20 mouse cellular contexts compared by ENCODE assay signal in the genomic region with DNA sequence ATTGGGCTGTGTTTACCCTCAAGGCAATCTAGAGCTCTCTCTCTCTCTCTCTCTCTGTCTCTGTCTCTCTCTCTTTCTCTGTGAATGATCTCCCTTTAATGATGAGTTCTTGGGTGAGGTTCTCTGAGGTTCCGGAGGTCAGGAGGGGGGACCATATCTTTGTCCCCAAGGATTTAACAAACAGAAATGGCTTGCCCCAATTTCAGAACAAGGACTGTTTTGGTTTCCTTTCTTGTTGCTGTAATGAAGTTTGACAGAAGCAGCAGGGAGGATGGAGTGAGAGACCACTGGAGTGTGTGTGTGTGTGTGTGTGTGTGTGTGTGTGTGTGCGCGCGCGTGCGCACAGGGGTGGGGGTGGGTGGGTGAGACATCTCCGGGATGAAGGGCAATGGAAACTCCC. TPM values are rescaled to one million over a fixed set of nuclear protein-coding genes. Genes with fewer than 3 reads are reported as not detected.
DNase-seq lines count a peak whose midpoint lies in the region; ATAC-seq lines count a peak whose summit lies in the region.
"Had no signal": no experiment of that assay in that cellular context is flagged by ENCODE, and none has a peak within 500 bp of the region (broad histone marks: within the 10 kb centered on the region; RNA-seq: fewer than 3 reads in every experiment).

No protein-coding gene starts in this region.

- no peak for ATAC-seq in inflammation-experienced regulatory T-cells, adult 6 months
- ATAC-seq: activated CD4-positive, CD25-positive, alpha-beta regulatory T cell, adult 4 months; CD4-positive, CD25-positive, alpha-beta regulatory T cell, adult 4 months; Patski had no signal

- peak; percentile 54 for DNase-seq in retina, embryonic 14.5 days (ENCODE audit: low spot score)
- DNase-seq in retina, postnatal 1 day, result peak; percentile 70
- DNase-seq in layer of hippocampus, adult 18-20 months (ENCODE audit: low spot score in 2 of 2), result no peak
- DNase-seq: adrenal gland, adult 2 months; adrenal gland, adult 8-10 months; adrenal gland, postnatal 10 days; adrenal gland, postnatal 14 days; adrenal gland, postnatal 25 days; adrenal gland, postnatal 36 days; B cell, adult 2 months; cerebellum, adult 11 months; cerebellum, adult 11-12 months; cerebellum, adult 18-20 months had no signal

RNA-seq across cellular contexts. Expression of gene Chga, which starts 13.6 kb away (rescaled TPM):
- total RNA-seq in layer of hippocampus, adult 18-20 months (2021), result 100 to 1,000 TPM; 123 to 138 TPM
- under 1 TPM in 1 of 3 experiments, not detected in 2; 0.47 TPM for polyA plus RNA-seq in inflammation-experienced regulatory T-cells, adult 6 months (2017; shearing (Covaris generic))
- total RNA-seq: CH12.LX, MEL had no signal
- polyA plus RNA-seq: activated CD4-positive, CD25-positive, alpha-beta regulatory T cell, adult 4 months; CD4-positive, CD25-positive, alpha-beta regulatory T cell, adult 4 months; G1E had no signal

Comparison
In these comparisons a context has a peak if more than half of its experiments do, and no peak if none do; other contexts are left out.
1. DNase-seq: peak in retina, embryonic 14.5 days (single experiment) and retina, postnatal 1 day (single experiment); none in layer of hippocampus, adult 18-20 months (0 of 2).